Mouse (Mus musculus): Measurements from ENCODE around the gene Arih1. TPM values are rescaled to one million over a fixed set of nuclear protein-coding genes. Genes with fewer than 3 reads are reported as not detected.

The Arih1 gene
- polyA plus RNA-seq, 1 experiment = 34.1 TPM

GRCm38 (mm10) chr9:59353253-59353639, 133.2 kb downstream of the Arih1 start, which contains the start of gene Bbs4:
TSS of gene Bbs4 (minus strand) at chr9:59353508.
- H3K36me3 ChIP-seq (ENCODE audit: control insufficient read depth, insufficient read depth, low read length) = no peaks in the 10 kb centered on the region
- TF ChIP-seq CTCF (IDR thresholded peaks at IDR 0.05; ENCODE audit: borderline replicate concordance, control insufficient read depth, extremely low read depth, insufficient read depth, low read length, poor library complexity) = 0 out of 2 replicates have a peak, but pooled peaks have one; percentile 30
- peak; percentile 52 for TF ChIP-seq POLR2A (IDR thresholded peaks at IDR 0.05; ENCODE audit: control insufficient read depth, extremely low read depth, insufficient read depth, low read length, poor library complexity)

GRCm38 (mm10) chr9:59352586-59353252, 133.7 kb downstream of the Arih1 start:
- H3K27ac ChIP-seq (ENCODE audit: control insufficient read depth, insufficient read depth, low read length) = no peak overlapping the region

More at GRCm38 (mm10) chr9:59353253-59353639, 133.2 kb downstream of the Arih1 start, which contains the start of gene Bbs4:
- DNase-seq = peak; percentile 93
- Histone ChIP-seq H3K27ac (ENCODE audit: control insufficient read depth, insufficient read depth, low read length) (no peak within 1 kb of the TSS), H3K4me1 (replicated peaks; ENCODE audit: control insufficient read depth, insufficient read depth, low read length) (no peaks in the 10 kb centered on the region), H3K27me3 (ENCODE audit: control insufficient read depth, insufficient read depth, low read length) (no peaks in the 10 kb centered on the region), H3K4me3 (ENCODE audit: control insufficient read depth, insufficient read depth, low read length) (peak within 1 kb of the TSS; percentile 70)
- WGBS = under 1% methylated on average over 29 of the region's 32 CpGs

GRCm38 (mm10) chr9:59346176-59346575, 140.2 kb downstream of the Arih1 start:
- 87% methylated on average over 2 of the region's 2 CpGs for WGBS
- Histone ChIP-seq H3K36me3 (ENCODE audit: control insufficient read depth, insufficient read depth, low read length) (no peaks in the 10 kb centered on the region), H3K27me3 (ENCODE audit: control insufficient read depth, insufficient read depth, low read length) (no peaks in the 10 kb centered on the region), H3K4me1 (replicated peaks; ENCODE audit: control insufficient read depth, insufficient read depth, low read length) (no peaks in the 10 kb centered on the region), H3K27ac (ENCODE audit: control insufficient read depth, insufficient read depth, low read length) (no peak overlapping the region), H3K4me3 (ENCODE audit: control insufficient read depth, insufficient read depth, low read length) (no peak overlapping the region)
- DNase-seq = no peak
- no peak for TF ChIP-seq CTCF (IDR thresholded peaks at IDR 0.05; ENCODE audit: borderline replicate concordance, control insufficient read depth, extremely low read depth, insufficient read depth, low read length, poor library complexity)

More at GRCm38 (mm10) chr9:59352586-59353252, 133.7 kb downstream of the Arih1 start:
- Histone ChIP-seq H3K4me3 (ENCODE audit: control insufficient read depth, insufficient read depth, low read length) (peak overlapping the region; percentile 70), H3K36me3 (ENCODE audit: control insufficient read depth, insufficient read depth, low read length) (no peaks in the 10 kb centered on the region), H3K4me1 (replicated peaks; ENCODE audit: control insufficient read depth, insufficient read depth, low read length) (no peaks in the 10 kb centered on the region), H3K27me3 (ENCODE audit: control insufficient read depth, insufficient read depth, low read length) (no peaks in the 10 kb centered on the region)
- 33% methylated on average over 15 of the region's 15 CpGs for WGBS
- TF ChIP-seq CTCF (IDR thresholded peaks at IDR 0.05; ENCODE audit: borderline replicate concordance, control insufficient read depth, extremely low read depth, insufficient read depth, low read length, poor library complexity) (no peak), POLR2A (IDR thresholded peaks at IDR 0.05; ENCODE audit: control insufficient read depth, extremely low read depth, insufficient read depth, low read length, poor library complexity) (no peak)
- DNase-seq = no peak

- 83% methylated on average over 9 of the region's 9 CpGs for WGBS
- TF ChIP-seq CTCF (IDR thresholded peaks at IDR 0.05; ENCODE audit: borderline replicate concordance, control insufficient read depth, extremely low read depth, insufficient read depth, low read length, poor library complexity) = no peak
- TF ChIP-seq POLR2A (IDR thresholded peaks at IDR 0.05; ENCODE audit: control insufficient read depth, extremely low read depth, insufficient read depth, low read length, poor library complexity) = no peak
- no peaks in the 10 kb centered on the region for H3K27me3 ChIP-seq (ENCODE audit: control insufficient read depth, insufficient read depth, low read length)
- DNase-seq = peak; percentile 15
- H3K27ac ChIP-seq (ENCODE audit: control insufficient read depth, insufficient read depth, low read length) = no peak overlapping the region
- no peak overlapping the region for H3K4me3 ChIP-seq (ENCODE audit: control insufficient read depth, insufficient read depth, low read length)
- H3K4me1 ChIP-seq (replicated peaks; ENCODE audit: control insufficient read depth, insufficient read depth, low read length) = peaks cover 2% of the 10 kb centered on the region; the same call in 1 of the 2 replicates
- H3K36me3 ChIP-seq (ENCODE audit: control insufficient read depth, insufficient read depth, low read length) = no peaks in the 10 kb centered on the region
Measured at GRCm38 (mm10) chr9:59340002-59340401, 146.4 kb downstream of the Arih1 start.

GRCm38 (mm10) chr9:59339107-59339506, 147.3 kb downstream of the Arih1 start:
- WGBS = 87% methylated on average over 5 of the region's 5 CpGs
- TF ChIP-seq POLR2A (IDR thresholded peaks at IDR 0.05; ENCODE audit: control insufficient read depth, extremely low read depth, insufficient read depth, low read length, poor library complexity) = no peak

GRCm38 (mm10) chr9:59338411-59338810, 148.0 kb downstream of the Arih1 start:
- H3K36me3 ChIP-seq (ENCODE audit: control insufficient read depth, insufficient read depth, low read length) = no peaks in the 10 kb centered on the region
- no peaks in the 10 kb centered on the region for H3K27me3 ChIP-seq (ENCODE audit: control insufficient read depth, insufficient read depth, low read length)
- peak; percentile 2 for DNase-seq
- TF ChIP-seq POLR2A (IDR thresholded peaks at IDR 0.05; ENCODE audit: control insufficient read depth, extremely low read depth, insufficient read depth, low read length, poor library complexity) = no peak
- H3K4me1 ChIP-seq (replicated peaks; ENCODE audit: control insufficient read depth, insufficient read depth, low read length) = peaks cover 2% of the 10 kb centered on the region; the same call in 1 of the 2 replicates
- no peak overlapping the region for H3K27ac ChIP-seq (ENCODE audit: control insufficient read depth, insufficient read depth, low read length)
- 69% methylated on average over 5 of the region's 5 CpGs for WGBS
- H3K4me3 ChIP-seq (ENCODE audit: control insufficient read depth, insufficient read depth, low read length) = no peak overlapping the region

More at GRCm38 (mm10) chr9:59339107-59339506, 147.3 kb downstream of the Arih1 start:
- H3K27me3 ChIP-seq (ENCODE audit: control insufficient read depth, insufficient read depth, low read length) = no peaks in the 10 kb centered on the region
- no peak for DNase-seq
- H3K27ac ChIP-seq (ENCODE audit: control insufficient read depth, insufficient read depth, low read length) = no peak overlapping the region
- no peak overlapping the region for H3K4me3 ChIP-seq (ENCODE audit: control insufficient read depth, insufficient read depth, low read length)
- H3K4me1 ChIP-seq (replicated peaks; ENCODE audit: control insufficient read depth, insufficient read depth, low read length) = peaks cover 2% of the 10 kb centered on the region; the same call in 1 of the 2 replicates
- no peaks in the 10 kb centered on the region for H3K36me3 ChIP-seq (ENCODE audit: control insufficient read depth, insufficient read depth, low read length)

Other genes with a start within 250 kb of the Arih1 start
- 20.2 and 24.8 TPM in 2 replicates for gene Adpgk, start 195.1 kb downstream of the Arih1 start, polyA plus RNA-seq (2012; rRNA removed)
- 5.0 and 5.3 TPM in 2 replicates for gene Bbs4, start 133.1 kb downstream of the Arih1 start, polyA plus RNA-seq (2012; rRNA removed)
- gene Hexa, start 52.9 kb upstream of the Arih1 start, polyA plus RNA-seq (2012; rRNA removed) = 65.4 and 83.0 TPM in 2 replicates
- gene Tmem202, start 53.2 kb upstream of the Arih1 start, polyA plus RNA-seq (2012; rRNA removed) = 0.23 and 0.35 TPM in 2 replicates
- gene Celf6, start 91.3 kb upstream of the Arih1 start, polyA plus RNA-seq (2012; rRNA removed) = 0.10 TPM in 1 of 2 replicates, not detected in the other
- 45.3 and 62.9 TPM in 2 replicates for gene Parp6, start 130.7 kb upstream of the Arih1 start, polyA plus RNA-seq (2012; rRNA removed)
- 916 and 1,063 TPM in 2 replicates for gene Pkm, start 169.8 kb upstream of the Arih1 start, polyA plus RNA-seq (2012; rRNA removed)
- 0.69 and 1.00 TPM in 2 replicates for gene Gramd2, start 193.5 kb upstream of the Arih1 start, polyA plus RNA-seq (2012; rRNA removed)